Mouse (Mus musculus): ENCODE results near the gene Gm49366. TPM values are rescaled to one million over a fixed set of nuclear protein-coding genes. Genes with fewer than 3 reads are reported as not detected.

The Gm49366 gene
- polyA plus RNA-seq, 1 experiment from 2014 or later: not detected

DNA sequence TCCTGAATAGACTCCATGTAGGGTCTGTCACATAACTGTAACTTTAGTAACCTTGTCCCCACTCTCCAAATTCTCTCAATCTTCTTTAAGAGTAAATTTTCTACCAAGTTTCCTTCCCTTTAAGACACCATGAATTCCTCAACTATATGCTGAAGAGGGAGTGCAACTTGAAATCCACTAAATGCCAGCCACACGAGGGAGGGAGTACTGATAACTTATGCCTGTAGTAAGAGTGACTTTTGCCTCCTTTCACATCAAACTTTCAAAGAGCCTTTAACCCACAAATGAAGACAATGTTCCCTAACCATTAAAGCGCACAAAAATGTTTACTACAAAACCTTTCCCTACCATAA, 62.7 kb downstream of the Gm49366 start:
- Histone ChIP-seq H3K4me1 (ENCODE audit: insufficient read depth) (no peaks in the 10 kb centered on the region), H3K9me3 (ENCODE audit: low read depth, low read length) (no peaks in the 10 kb centered on the region), H3K4me3 (ENCODE audit: low read depth, low read length) (peak overlapping the region; percentile 50), H3K9ac (no peak overlapping the region), H3K27me3 (ENCODE audit: insufficient read depth, low read length) (no peaks in the 10 kb centered on the region), H3K36me3 (ENCODE audit: insufficient read depth) (no peaks in the 10 kb centered on the region), H3K27ac (ENCODE audit: low read depth) (no peak overlapping the region), H3K4me2 (peak overlapping the region; percentile 78)
- WGBS: 47% methylated on average over 2 of the region's 2 CpGs
- ATAC-seq (ENCODE audit: insufficient read depth) (0 out of 2 replicates have a peak, but pooled peaks have one; percentile 23), DNase-seq (peak; percentile 8)
- no peak for TF ChIP-seq CTCF (IDR thresholded peaks at IDR 0.05; ENCODE audit: low read depth)

DNA sequence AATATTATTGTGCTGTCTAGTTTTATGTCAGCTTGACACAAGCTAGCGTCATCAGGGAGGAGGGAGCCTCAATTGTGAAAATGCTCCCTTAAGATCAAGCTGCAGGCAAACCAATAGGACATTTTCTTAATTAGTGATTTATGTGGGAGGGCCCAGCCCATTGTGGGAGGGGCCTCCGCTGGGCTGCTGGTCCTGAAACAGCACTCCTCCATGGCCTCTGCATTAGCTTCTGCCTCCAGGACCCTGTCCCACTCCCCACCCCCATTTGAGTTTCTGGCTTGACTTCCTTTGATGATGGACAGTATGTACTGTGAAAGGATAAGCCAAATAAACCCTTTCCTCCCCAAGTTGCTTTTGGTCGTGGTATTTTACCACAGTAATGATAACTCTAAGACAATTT, 68.3 kb downstream of the Gm49366 start:
- Histone ChIP-seq H3K4me3 (ENCODE audit: low read depth, low read length) (no peak overlapping the region), H3K4me1 (ENCODE audit: insufficient read depth) (no peaks in the 10 kb centered on the region), H3K36me3 (ENCODE audit: insufficient read depth) (no peaks in the 10 kb centered on the region), H3K27me3 (ENCODE audit: insufficient read depth, low read length) (no peaks in the 10 kb centered on the region), H3K4me2 (no peak overlapping the region), H3K9me3 (ENCODE audit: low read depth, low read length) (no peaks in the 10 kb centered on the region), H3K9ac (no peak overlapping the region), H3K27ac (ENCODE audit: low read depth) (no peak overlapping the region)
- no peak for ATAC-seq (ENCODE audit: insufficient read depth)
- no peak for DNase-seq
- 65% methylated on average over 3 of the region's 3 CpGs for WGBS
- TF ChIP-seq CTCF (IDR thresholded peaks at IDR 0.05; ENCODE audit: low read depth): no peak

DNA sequence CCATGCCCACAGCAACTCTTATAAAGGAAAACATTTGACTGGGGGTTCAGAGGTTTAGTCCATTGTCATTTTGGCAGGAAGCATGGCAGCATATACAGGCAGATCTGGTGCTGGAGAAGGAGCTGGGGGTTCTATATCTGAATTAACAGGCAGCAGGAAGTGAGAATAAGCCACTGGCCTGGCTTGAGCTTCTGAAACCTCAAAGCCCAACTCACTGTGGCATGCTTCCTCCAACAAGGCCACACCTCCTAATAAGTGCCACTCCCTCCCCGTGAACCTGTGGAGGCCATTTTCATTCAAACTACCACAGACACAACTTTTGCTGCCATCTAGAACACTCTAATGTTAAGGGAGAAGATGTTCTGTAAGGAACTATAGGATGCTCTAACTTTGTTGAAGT, 69.0 kb downstream of the Gm49366 start:
- H3K36me3 ChIP-seq (ENCODE audit: insufficient read depth): no peaks in the 10 kb centered on the region
- H3K4me3 ChIP-seq (ENCODE audit: low read depth, low read length): no peak overlapping the region
- H3K4me2 ChIP-seq: no peak overlapping the region
- H3K27ac ChIP-seq (ENCODE audit: low read depth): no peak overlapping the region
- no peaks in the 10 kb centered on the region for H3K9me3 ChIP-seq (ENCODE audit: low read depth, low read length)
- DNase-seq: no peak
- H3K9ac ChIP-seq: no peak overlapping the region
- no peak for TF ChIP-seq CTCF (IDR thresholded peaks at IDR 0.05; ENCODE audit: low read depth)
- no peaks in the 10 kb centered on the region for H3K4me1 ChIP-seq (ENCODE audit: insufficient read depth)
- WGBS: 64% methylated on average over 1 of the region's 1 CpGs
- H3K27me3 ChIP-seq (ENCODE audit: insufficient read depth, low read length): no peaks in the 10 kb centered on the region
- ATAC-seq (ENCODE audit: insufficient read depth): no peak

Other genes starting within 250 kb of the Gm49366 start
- 36.0 and 38.3 TPM in 2 replicates for gene Numb, start 117.0 kb upstream of the Gm49366 start, polyA plus RNA-seq (2014; fragmentation: Nextera tagmentation; extraction: Ambion mirVana)
- 18.6 and 20.1 TPM in 2 replicates for gene Riox1, start 88.3 kb upstream of the Gm49366 start, polyA plus RNA-seq (2014; fragmentation: Nextera tagmentation; extraction: Ambion mirVana)
- gene Heatr4, start 54.1 kb upstream of the Gm49366 start, polyA plus RNA-seq (2014; fragmentation: Nextera tagmentation; extraction: Ambion mirVana): not detected in 2 replicates
- 30.3 and 31.3 TPM in 2 replicates for gene Acot2, start 51.1 kb upstream of the Gm49366 start, polyA plus RNA-seq (2014; fragmentation: Nextera tagmentation; extraction: Ambion mirVana)
- 92.9 and 98.2 TPM in 2 replicates for gene Acot1, start 29.4 kb upstream of the Gm49366 start, polyA plus RNA-seq (2014; fragmentation: Nextera tagmentation; extraction: Ambion mirVana)
- 0.11 and 0.42 TPM in 2 replicates for gene Acot4, start 556 bp upstream of the Gm49366 start, polyA plus RNA-seq (2014; fragmentation: Nextera tagmentation; extraction: Ambion mirVana)
- 0.14 and 0.18 TPM in 2 replicates for gene Acot3, start 13.2 kb downstream of the Gm49366 start, polyA plus RNA-seq (2014; fragmentation: Nextera tagmentation; extraction: Ambion mirVana)
- not detected in 2 replicates for gene Acot5, start 30.4 kb downstream of the Gm49366 start, polyA plus RNA-seq (2014; fragmentation: Nextera tagmentation; extraction: Ambion mirVana)
- 1.8 and 2.3 TPM in 2 replicates for gene Acot6, start 61.7 kb downstream of the Gm49366 start, polyA plus RNA-seq (2014; fragmentation: Nextera tagmentation; extraction: Ambion mirVana)
- 4.1 and 5.2 TPM in 2 replicates for gene Dnal1, start 75.4 kb downstream of the Gm49366 start, polyA plus RNA-seq (2014; fragmentation: Nextera tagmentation; extraction: Ambion mirVana)
- gene Pnma1, start 109.6 kb downstream of the Gm49366 start, polyA plus RNA-seq (2014; fragmentation: Nextera tagmentation; extraction: Ambion mirVana): 0.68 and 0.79 TPM in 2 replicates
- gene Elmsan1, start 179.9 kb downstream of the Gm49366 start, polyA plus RNA-seq (2014; fragmentation: Nextera tagmentation; extraction: Ambion mirVana): 11.3 and 12.3 TPM in 2 replicates
- gene Ptgr2, start 246.3 kb downstream of the Gm49366 start, polyA plus RNA-seq (2014; fragmentation: Nextera tagmentation; extraction: Ambion mirVana): 17.2 and 19.6 TPM in 2 replicates

Measured in lung, embryonic 14.5 days (tissue).